Mouse (Mus musculus): ENCODE results near the gene Heatr5a. TPM values are rescaled to one million over a fixed set of nuclear protein-coding genes. Genes with fewer than 3 reads are reported as not detected.

The Heatr5a gene
- 10 to 100 TPM in 2 of 3 experiments, 1 to 10 TPM in 1; 6.1 to 13.0 (median 12.7) TPM for polyA plus RNA-seq (2017; shearing (Covaris generic))

DNA sequence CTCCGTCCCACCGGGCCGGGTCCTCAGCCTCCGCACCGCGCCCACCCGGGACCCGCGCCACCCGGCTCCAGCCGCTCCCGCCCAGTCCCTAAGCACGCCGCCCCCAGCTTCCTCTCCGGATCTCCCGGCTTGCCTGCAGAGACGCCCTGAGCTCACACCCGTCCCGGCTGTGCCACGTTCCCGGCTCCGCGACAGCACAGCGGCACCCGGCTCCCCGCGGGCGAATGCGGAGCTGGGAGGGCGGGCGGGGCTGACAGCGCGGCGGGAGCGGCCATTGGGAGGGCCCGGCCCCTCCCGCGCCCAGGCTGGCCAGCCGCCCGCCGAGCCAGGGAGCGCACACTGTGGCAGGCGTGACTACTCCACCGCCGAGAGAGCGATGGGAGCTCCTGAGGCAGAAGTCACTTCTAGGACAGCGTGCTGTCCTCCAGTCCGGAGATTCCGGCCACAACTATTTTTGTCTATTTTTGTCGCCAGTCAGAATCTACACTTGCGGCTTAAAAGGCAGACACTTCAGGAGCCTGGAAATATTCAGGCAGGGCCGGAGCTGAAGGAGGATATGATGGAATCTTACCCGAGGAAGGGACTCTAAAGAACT, at the start of gene Heatr5a:
TSS of gene Heatr5a (minus strand) at position 252 of the 595 bp plus-strand sequence.
- peak; percentile 90 for ATAC-seq

DNA sequence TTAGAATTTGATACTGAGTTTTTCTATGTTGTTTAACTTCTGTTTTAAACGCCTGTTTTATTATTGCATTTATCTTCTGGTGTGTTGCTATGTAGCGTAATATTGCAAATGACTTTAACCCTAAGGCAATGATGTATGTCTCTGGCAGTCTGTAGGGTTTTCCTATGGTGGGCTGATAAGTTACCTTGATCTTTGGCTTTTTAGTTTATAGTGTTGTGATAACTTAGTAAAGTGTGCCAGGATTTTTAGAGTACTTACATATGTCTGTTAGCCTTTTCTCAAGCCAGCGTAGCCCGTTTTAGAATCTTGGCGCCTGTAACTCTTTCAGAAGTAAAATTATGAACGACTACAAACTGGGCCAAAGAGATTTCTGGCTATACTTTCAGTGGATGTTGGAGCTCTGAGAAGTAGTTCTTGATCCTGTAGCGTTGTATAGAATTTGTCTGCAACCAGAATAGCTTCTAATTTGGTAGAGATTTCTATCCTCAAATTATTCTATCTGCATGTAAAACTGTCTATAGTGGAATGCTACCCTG, 43.4 kb upstream of the Heatr5a start:
- ATAC-seq: no peak

DNA sequence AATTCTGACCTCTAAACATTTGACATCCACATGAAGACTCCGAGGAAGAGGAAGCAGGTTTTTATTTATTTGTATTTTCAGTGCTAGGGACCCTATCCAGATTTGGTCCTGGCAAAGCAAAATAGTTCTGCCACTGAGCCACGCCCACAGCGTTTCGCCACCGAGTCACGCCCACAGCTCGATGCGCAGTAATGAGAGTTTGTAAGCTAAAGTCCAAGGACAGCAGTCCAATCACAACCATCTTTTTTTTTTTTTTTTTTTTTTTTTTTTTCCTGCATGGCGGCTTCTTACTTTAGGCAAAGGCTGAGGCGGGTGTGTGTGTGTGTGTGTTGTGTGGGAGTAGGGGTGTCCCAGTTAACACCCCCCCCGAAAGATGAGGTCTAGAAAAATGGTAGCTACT, 42.9 kb upstream of the Heatr5a start:
- ATAC-seq: no peak

DNA sequence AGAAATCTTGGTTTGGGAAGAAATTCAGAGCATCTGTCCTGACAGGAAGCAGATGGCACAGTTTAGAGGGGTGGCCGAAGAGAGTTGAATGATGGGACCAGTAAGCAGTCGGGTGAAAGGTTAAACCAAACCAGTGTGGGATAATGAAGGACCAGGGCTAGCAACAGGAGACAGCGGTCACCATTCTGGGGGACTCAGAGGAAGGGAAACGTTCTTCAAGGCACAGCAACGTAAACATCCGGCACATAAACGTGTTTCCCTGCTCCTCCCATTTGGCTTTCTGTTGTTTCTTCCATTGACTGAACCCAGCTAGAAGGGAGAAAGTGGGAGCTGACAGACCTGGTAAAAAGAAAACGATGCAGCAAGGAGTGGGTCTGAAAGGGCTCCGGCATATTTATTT, 42.2 kb upstream of the Heatr5a start:
- ATAC-seq: no peak

DNA sequence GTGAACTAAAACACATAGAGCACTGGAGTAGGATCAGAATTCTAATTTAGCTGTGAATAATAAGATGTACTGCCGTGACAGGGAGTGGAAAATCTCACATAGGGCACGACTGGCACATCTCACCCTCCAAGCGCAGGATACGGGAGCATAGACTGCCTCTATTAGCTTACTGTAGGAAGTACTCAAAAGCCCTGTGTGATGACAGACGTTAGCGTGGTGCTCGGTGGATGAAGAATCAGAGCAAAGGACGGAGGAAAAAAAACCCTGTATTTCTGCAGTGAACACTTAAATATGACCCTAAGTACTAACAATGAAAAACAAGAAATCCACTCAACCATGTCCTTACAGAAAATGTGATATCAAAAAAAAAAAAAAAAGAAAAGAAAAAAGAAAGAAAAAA, 41.0 kb upstream of the Heatr5a start:
- ATAC-seq: no peak

DNA sequence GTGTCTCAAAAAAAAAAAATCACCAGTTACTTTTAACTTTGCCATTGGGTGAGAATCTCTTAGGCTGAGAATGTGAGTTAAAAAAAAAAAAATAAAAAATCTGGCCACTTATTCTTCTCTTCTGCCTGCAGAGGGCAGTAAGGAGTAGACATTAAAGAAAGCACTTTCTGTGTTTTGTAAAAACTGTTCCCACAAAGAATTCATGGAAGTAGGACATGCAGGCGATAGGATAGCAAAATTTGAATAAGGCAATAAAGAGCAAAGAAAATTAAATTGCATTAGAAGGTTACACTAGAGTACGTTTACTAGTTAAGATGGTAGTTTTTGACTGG, 39.5 kb upstream of the Heatr5a start:
- no peak for ATAC-seq

DNA sequence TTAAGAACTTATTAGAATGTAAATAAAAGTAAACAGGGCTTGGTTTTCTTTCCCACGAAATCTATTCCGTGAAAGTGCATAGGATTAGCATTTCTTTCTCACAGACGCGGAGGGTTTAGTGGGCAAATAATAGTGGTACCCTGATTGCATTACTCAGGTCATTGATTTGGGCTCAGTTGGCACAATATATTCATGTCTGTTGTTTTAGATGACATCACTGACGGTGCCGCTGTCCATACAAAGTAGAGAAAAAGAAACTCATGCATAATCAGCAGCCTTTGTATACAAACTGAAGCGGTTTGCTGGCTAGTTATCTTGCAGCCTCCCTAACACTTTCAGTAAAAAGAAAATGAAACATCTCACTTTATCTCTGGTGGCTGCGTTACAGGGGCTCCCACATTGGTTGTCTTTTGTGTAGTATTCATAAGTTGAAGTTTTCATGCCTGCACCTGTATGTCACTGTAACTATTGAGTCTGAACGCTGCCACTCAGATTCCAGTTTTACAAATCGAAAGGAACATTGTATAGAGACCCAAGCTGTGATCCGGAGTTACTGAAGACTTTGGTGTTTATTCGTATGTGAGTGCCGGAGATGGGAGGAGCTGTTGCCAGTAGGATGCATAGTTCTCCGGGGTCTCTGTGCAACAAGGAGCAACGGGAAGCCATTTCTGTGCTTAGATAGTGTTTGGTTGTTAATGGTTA, 39.0 kb upstream of the Heatr5a start:
- ATAC-seq: no peak

DNA sequence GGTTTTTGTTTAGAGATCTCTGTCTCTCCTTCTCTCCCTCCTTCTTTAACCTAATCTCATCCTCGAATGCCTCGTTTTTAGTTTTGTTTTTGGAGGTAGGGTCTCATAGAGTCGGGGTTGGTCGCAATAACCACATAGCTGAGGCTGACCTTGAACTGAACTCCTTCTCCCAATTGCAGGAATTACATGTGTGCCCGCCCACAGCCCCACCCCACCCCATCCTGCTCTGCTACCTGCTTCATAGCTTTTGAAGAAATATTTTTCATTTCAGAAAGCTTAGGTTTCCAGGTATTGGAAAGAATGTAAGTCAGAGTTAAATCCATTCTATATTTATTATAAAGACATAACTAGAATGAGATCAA, 35.5 kb upstream of the Heatr5a start:
- ATAC-seq: no peak

DNA sequence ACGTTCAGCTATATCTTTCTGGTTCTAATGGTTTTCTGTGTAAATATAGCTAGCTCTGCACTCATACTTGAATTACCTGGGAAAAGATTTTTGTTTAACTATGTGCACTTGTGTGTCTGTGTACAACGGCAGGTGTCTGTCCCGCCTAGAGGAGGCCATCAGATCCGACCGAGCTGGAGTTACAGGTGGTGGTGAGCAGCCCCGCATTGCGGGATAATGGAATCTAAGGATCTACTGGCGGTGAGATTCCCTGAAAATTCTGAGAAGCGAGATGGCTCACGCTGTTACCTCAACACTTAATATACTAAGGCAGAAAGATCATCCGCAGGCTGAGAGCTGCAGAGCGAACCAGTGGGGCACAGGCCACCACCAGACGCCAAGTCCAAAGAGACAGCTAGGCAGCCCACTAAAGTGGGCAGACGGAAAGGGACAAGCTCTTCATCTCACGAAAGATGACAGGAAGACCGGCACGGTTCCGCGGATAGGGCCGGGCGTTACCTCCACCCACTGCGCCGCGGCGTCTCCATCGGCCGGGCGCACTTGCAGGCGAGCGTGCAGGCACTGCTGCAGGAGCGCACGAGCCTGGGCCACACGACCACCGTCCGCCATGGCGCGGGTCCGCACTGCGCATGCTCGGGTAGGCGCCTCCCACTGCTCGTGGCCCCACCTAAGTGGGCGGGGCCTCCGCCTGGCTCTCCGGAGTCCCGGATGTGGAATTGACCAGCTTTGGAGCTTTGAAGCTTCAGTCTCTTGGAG, 34.9 kb upstream of the Heatr5a start, which contains the start of gene Dtd2:
TSS of gene Dtd2 (minus strand) at position 625 of the 756 bp plus-strand sequence.
- peak; percentile 80 for ATAC-seq

DNA sequence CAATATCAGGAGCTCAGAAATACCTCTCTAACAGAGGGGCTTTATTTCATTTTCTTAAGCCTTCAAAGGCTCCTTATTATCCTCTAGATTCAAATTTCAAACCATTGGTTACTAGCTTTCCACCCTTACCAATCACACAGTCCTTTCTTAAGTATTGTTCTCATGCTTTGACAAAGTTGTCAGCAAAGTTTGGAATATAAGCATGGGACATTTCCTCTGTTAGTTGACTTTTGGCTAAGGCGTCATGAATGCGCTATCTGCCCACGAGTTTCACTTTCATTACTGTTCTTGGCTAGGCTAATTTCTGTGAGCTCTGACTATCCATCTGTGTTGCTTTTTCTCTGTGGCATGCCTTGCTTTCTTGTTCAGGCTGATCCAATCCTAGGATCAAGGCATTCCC, 31.6 kb upstream of the Heatr5a start:
- ATAC-seq: peak; percentile 36

DNA sequence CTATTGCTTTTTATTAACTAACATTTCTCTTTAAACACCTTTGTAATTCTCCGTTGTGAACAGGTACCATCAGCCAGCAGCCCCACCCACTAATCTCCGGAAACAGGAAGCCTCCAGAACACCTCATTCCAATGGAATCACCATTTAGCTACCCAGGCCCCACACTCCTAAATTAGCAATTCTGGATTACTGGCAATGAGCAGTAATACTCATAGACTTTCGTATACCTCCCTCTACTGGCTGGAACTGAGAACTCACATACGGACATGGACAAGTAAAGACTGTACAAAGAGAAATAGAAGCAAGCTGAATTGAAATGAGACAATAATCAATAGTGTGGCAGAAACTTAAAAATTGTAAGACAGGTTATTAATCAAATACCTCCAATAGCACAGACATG, 30.4 kb upstream of the Heatr5a start:
- peak; percentile 76 for ATAC-seq

DNA sequence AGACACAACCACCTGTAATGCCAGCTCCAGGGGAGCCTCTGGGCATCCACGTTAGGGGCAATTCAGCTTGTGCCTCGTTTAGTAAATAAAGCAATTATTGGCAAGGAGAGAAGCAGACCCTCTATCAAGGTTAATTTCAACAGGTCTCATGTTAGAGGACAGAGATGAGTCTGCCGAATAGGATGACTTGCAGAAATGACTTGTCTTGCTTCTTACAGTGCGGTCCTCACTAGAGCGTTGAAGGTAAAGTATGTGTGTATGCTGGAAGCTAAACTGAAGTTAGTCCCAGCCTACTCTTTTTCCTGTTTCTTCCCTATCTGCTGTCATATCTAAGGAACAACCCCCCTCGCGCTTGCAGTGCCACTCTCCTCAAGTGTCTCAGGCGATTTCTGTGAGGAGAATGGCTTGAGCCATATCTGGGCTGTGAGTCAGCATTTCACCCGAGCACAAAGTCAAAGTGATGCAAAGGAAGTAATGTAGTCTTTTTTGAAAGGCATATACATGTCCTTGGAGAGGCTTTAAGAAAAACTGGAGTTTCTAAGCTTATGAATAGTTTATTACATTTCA, 27.3 kb upstream of the Heatr5a start:
- ATAC-seq: no peak

DNA sequence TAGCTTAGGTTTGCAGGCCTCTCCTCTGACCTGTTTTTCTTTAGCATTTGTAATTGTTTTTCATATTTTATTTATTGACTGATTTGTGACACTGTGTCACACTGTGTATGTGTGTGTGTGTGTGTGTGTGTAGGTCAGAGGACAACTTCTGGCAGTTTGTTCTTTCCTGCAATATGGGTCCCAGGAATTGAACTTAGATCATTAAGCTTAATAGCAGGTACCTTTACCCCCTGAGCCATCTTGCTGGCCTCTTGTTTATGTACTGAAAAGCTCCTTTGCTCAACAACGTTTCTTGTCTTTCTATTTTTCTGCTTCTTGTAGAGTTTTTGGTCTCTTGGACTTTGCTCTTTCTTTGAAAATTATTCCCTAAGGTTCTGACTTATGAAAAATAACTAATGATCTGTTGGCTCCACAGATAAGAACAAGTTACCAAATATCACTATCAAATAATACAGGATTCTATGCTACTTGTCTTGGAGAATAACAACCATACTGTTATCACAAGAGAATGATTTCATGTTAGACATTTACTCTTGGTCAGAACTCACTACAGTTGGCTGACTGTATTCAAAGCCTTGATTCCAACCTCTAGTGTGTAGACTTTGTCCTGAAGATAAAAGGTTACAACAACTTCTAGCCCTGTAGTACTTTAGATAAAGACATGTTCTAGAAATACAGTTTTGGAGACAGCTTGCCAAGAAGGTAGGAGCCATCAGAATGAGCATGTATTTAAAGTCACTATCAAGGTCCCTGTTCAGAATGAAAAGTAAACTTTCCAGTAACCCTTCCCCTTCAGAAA, 24.8 kb upstream of the Heatr5a start:
- ATAC-seq: no peak

DNA sequence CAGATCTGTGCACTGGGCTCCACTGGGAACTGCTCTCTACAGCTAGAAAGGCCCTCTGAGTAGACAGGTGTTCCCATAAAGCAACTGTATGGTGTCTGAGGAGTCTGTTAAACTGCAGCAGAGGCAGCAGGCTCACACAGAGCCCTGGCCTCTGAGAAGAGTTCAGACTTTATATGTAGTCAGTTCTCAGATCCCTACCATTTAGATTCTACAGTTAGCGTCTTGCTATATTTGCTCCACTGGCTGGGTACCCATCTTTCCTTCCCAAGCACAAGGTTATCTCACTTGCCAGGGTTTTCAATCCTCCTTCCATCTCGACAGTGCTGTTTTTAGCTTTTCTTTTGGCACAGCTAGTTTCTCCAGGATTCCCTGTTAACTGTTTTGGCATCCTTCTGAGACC, 19.5 kb upstream of the Heatr5a start:
- ATAC-seq: no peak

DNA sequence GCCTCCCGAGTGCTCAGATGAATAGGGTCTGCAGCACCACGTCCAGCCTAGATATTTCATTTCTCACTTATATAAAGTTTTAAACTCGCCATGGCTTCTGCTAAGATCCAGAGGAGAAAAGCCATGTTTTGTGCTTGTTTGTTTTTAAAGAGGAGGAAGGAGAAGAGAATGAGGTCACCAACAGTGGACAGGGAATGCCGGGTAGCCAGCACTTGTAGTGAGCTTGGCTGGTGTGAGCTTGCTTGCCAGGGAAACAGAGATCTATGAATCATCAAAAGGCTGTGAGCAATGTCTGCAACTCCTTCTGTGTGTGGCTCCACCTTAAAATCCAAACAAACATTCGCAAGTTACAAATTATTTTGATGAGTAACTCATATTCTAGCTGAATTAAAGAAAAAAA, 17.4 kb upstream of the Heatr5a start:
- ATAC-seq: no peak

DNA sequence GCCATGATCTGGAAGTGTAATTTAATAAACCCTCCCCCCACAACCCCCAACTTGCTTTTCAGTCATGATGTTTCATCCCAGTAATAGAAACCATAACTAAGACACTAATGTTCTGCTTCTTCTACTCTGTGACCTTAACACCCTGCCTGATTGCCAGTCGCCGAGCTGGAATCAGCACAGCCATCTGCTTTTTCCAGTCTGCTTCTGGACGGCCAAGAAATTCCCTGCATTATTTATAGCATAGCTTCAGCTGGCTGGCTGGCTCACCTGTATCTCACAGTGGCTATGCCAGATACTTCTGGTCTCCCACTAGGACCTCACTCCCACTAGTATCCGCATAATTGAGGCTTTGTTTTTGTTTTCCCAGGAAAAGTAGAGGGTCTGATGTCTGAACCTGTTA, 14.7 kb upstream of the Heatr5a start:
- no peak for ATAC-seq

DNA sequence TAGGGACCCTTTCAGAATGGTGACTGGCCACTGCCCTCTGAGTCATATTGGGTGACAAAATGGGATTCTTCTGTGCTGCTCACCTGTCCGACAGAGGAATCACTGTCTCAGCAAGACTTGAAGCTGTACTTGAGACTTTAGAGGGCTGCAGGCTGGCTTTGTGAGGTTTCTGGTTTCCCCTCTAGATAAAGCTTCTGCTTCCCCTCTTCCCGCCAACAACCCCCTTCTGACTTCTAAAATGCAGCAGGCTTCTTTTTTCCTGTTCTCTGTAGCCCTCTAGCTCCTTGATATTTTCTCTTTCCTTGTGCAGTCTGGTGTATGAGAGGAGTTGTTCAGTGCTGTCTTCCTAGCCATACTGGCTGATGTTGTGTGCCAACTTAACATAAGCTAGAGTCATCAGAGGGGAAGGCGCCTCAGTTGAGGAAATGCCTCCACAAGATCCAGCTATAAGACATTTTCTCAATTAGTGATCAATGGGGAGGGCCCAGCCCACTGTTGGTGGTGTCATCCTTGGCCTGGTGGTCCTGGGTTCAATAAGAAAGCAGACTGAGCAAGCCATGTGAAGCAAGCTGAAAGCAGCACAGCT, 14.1 kb upstream of the Heatr5a start:
- no peak for ATAC-seq

DNA sequence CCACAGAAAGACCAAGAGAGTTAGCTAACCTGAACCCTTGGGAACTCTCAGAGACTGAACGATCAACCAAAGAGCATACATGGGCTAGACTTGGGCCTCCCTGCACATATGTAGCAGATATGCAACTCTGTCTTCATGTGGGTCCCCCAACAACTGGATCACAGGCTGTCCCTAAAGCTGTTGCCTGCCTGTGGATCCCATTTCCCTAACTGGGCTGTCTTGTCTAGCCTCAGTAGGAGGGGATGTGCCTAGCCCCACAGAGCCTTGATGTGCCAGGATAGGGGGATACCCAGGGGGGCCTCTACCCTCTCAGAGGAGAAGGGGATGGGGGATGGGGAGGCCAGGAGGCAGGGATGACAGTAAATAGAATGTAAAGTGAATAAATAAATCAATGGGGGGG, 12.5 kb upstream of the Heatr5a start:
- no peak for ATAC-seq

DNA sequence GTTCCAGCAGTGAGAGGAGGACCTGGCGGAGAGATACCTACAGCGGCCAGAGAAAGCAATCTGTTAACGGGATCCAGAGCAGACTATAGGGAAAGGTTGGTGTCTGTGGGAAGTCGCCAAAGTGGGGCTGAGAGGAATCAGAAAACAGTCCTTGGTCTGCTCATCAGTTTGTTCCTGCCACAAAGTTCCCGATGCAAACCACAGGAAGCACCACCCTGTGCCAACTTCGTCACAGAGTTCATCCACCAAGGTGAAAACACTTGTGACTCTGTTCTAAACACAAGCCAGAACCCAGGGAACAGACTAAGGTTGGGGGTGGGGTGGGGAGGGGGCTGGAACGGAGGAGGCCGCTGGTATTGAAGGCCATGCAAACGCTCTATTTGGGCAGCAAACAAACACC, 5.4 kb upstream of the Heatr5a start:
- no peak for ATAC-seq

DNA sequence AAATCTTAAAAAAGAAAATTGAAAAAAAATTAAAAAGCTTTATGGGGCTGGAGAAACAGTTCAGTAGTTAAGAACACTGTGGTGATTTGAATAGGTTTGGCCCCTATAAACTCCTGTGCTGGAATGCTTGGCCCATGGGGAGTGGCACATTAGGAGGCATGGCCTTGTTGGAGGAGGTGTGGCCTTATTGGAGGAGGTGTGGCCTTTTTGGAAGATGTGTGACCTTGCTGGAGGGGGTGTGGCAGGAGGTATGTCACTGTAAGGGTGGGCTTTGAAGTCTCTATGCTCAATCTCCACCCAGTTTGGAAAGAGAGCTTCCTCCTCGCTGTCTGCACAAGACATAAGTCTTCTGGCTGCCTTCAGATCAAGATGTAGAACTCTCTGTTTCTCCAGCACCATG, 3.3 kb upstream of the Heatr5a start:
- ATAC-seq: no peak

DNA sequence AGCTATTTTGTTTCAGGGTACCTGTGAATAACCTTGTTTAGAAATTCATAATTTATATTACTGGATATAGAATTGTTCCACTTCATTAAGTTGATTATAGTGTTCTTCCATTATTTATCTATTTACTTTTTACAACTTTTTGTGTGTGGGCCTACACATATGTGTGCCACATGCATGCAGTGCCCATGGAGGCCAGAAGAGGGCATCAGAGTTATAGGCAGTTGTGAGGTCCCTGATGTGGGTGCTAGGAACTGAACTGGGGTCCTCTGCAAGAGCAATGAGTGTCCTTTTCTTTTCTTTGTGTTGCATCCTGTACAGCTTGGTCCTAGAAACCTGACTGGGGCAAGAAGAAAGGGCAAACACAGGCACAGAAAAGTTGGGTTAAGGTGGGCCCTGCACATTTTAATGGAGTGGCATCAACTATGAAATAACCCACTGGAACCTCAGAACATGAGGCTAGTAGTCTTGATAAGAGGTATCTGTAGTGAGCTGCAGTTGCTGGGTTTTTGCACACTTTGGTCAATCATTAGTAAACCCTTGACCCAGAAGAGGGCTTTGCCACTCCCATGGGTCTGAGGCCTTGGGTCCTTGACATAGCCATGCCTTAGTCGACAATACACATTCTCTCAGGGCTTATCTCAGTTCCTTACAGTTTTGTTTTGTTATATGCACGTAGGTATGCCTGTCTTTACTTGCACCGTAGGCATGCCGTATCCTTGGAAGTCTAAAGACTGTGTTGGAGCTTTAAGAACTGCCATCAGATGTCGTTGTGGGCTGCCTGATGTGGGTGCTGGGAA, 1.3 kb upstream of the Heatr5a start:
- ATAC-seq: no peak
